Mouse (Mus musculus) T-cell, adult 2 months (primary cell): ENCODE data around the gene Acp2.

Source experiments
- DNase-seq: peaks from one replicate; pipeline ENCODE4 v3.0.0; 2022; ENCODE audit warnings: low spot score

Gene Acp2

DNA sequence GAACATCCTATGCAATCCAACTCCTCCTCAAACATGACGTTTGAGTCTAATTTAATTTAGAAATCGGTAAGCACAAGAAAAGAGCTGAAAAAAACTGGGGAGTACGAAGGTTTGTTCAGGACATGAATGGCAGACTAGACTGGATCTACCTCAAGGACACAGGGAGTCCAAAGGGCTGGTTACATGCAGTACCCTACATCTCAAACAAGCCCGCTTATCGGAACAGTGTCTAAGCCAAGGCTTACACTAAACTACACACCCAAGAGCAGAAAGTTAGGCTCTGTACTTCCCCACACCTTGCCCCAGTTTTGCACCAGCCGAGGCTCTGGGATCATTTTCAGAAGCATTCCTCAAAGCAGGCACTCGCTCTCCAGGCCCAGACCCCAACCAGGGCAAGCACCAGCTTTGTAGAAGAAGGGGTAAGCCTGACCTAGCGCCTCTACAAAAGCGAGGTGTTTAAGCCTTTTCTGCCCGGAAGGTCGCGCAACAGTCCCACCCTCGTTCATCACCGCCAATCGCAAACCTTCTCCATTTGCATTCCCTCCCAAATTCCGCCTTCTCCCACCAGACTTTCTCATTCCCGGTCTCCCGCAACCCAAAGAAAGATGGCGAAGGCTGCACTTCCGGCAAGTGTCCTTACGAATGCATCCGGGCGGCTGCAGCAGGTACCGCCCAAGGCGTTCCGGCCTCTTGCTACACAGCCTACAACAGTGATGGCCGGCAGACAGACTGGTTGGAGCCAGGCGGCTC, at the start of gene Acp2, which contains the start of gene Nr1h3:
Gene Acp2, plus strand, starts transcription at position 664 of the 750 bp plus-strand sequence.
Gene Nr1h3, minus strand, starts transcription at position 613 of the 750 bp plus-strand sequence.
- DNase-seq: peak; percentile 88

DNA sequence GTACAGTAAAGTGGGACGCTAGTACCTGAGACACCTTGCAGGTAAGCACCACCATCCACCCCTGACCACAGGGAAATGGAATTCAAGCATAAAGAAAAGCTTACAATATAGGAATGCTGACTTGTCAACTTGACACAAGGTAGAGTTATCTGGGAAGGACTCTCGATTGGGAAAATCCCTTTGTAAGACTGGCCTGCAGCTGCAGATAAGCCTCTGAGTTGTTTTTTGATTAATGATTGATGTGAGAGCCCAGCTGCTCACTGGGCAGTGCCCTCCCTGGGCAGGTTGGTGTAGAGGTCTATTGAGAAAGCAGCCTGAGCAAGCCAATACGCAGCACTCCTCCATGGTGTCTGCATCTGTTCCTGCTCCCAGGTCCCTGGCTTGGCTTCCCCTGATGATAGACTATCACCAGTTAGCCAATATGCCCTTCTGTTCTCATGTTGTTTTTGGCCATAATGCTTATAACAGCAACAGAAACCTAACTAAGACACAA, 49.8 kb upstream of the Acp2 start:
- no peak for DNase-seq

DNA sequence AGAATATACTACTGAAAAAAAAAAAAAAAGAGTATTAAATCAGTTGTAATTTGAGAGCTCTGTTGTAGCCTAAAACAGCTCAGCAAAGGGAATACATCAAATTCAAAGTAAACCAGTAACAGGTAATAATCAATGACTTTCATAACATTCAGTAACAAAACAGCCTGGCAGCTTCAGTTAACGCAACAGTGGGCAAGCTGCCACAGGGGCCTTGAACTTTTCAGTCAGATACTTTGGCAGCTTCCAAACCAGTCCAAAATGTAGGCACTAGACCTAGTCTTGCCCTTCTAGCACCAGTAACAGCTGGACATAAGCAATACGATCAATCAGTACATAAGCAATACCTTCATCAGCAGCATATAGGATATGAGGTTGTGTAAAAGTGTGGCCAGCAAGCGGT, 48.6 kb upstream of the Acp2 start:
- DNase-seq: no peak

DNA sequence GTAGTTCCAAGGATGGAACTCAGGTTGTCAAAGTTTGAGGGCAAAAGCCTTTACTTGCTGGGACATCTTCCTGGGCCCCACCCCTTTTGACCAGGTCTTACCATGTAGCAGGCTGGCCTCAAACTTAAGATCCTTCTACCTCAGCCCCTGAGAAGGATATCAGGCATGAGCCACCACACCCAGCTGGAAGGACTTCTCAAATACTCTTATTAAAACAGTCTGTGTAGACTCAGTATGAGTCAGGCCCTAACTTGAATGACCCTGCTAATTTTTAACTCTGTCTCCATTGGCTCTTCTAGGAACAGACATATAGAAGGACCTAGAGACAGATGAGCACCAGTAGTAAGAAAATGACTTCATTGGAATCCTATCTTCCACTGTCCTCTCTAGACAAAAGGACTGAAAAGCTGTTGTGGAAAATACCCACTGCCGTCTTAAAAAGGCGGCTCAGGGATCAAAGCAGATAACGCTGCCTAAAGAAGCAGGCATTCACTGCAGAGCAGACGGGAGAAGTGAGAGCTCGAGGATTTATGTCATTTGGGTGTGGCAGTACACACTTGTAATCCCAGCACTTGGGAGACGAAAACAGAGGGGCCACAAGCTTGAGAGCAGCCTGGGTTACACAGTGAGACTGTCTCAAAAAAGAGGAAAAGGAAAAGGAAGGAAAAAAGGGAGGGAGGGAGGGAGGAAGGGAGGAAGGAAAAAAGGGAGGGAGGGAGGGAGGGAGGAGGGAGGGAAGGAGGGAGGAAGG, 45.5 kb upstream of the Acp2 start:
- DNase-seq: no peak

- no peak for DNase-seq
Measured at GRCm38 (mm10) chr2:91160591-91160990, 42.1 kb upstream of the Acp2 start.

DNA sequence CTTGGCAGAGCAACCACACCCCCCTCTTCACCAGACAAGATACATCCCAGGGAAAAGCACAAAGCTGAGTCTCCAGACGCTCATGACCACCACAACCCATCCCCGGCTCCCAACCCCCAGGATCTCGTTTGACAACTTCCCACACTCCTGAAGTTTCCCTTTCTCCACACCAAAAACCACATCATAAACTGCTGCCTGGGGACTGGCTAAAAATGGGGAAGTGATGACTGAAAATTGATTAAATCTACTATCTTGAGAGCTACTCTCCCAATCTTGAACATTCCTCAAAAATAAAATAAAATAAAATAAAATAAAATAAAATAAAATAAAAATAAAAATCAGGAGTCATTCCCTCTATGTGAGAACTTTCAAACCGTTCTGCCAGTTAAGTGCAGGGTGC, 39.7 kb upstream of the Acp2 start:
- no peak for DNase-seq

DNA sequence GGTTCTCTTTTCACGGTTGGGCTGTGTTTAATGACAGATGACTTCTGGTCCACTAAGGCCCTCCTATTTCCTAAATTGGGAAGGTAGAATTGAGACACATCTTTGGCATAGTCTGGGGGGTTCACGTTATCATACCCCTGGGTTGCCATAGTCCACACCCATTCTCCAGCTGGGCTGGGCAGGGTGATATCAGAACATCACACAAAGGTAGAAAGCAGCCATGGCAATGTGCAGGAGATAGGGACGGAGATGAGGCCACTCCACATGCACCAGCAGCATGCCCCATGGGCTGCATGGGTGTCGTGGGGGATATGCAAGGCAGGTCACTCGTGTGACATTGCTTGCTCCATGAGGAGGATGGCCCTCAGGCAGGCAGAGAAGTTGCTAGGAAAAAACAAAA, 39.2 kb upstream of the Acp2 start:
- DNase-seq: no peak

DNA sequence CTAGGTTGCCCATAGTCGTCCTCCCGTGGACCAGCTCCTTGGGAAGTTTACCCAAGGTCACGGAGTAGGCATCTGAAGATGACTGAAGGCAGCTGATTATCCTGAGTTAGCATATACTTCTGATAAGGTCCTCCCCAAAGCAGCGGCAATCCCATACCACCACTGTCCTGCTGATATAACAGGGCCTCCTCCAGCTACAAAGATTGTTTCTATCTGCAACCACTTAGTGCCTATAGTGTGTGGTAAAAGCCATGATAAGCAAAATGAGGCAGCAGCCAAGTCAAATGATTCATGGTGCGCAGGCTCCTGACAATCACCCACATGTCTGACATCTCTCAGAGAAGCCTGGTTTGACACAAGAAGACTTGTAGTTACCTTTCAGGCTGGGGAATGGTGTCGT, 37.7 kb upstream of the Acp2 start:
- no peak for DNase-seq

- no peak for DNase-seq
Measured at GRCm38 (mm10) chr2:91167629-91168028, 35.1 kb upstream of the Acp2 start.

GRCm38 (mm10) chr2:91169587-91170322, 32.9 kb upstream of the Acp2 start:
- no peak for DNase-seq

DNA sequence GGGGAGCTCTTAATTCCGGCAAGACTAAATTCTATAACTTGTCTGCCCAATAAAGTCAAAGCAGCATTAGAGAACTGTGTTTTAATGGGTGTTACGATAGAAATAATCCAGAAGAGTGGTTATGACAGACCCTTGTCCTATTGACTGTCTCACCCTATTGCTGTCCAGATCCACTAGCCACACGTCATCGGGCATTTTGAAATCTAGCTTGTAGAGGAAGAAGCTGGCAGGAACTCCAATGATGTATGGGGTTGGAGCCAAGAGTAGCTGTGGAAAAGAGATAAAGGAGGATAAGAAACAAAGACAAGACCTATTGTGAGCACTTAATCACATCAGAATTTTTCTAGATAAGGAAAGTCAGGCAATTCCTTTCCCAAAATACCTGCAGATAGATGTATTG, 27.2 kb upstream of the Acp2 start:
- DNase-seq: no peak

- no peak for DNase-seq
Measured at GRCm38 (mm10) chr2:91176234-91176633, 26.5 kb upstream of the Acp2 start.

GRCm38 (mm10) chr2:91179825-91180224, 22.9 kb upstream of the Acp2 start:
- no peak for DNase-seq

DNA sequence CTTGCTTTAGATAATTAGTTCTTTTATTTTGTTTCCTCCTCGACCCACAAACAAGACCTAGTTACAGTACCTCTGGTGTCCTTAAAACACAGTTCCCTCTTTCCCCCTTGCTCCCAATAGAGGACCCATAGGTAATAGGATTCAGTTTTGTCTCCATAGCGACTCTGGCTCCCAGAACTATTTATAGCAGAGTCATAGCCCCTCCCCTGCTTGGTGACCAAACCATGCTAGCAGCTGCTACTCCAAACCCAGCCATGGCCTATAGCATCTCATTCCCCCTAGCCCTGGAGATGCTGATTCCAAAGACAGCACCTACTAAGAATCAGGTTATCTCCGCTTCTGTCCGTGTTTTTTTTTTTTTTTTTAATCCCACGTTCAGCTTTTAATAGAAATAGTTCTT, 22.0 kb upstream of the Acp2 start:
- no peak for DNase-seq

DNA sequence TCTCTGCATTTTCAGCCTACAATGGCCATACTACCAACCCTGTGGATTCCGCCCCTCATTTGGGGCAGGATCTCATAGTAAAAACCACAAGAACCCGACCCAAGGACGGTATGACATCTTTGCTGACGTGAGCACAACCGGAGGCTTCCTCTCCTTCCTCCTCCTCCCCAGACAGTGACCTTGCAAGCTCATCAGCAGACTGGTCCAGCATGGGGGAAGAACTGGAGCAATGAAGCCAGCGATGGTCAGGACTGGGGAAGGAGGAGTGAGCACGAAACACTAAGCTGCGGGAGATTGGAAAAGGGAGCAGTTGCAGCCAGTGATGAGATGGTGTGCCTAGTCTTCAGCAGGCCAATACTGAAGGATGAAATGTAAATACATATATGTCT, 20.7 kb upstream of the Acp2 start:
- DNase-seq: peak; percentile 71

DNA sequence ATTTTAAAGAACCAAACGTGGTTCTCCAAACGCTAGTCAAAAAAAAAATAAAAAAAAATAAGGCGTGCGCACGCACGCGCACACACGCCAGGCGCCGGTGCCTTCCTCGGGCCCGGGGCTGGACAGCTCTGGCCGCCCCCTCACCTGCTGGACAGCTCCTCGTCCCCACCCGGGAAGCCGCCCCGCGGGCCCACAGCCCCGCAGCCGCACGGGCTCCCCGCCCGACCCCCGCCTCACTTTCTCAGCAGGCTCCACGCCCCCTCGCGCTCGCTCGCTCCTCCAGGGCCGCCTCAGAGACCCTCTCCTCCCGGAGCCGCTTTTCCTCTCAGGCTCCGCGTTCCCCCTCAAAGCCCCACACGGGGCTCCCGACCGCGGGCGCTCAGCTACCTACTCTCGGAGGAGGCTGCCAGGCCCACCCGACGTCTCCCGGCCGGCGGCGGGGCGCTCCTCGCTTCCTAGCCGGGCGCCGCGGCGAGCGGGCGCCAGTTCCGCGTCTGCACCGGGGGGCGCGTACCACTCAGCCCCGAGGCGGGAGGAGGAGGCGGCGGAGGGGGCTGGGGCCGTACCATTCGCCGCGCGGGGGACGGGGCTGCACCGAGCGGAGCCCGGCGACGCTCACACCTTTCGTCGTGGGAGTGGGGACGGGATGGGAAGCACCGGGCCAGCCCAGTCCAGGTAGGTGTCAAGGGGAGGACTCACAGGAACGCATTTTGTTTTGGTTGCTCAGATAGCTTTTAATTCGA, 20.1 kb upstream of the Acp2 start:
- DNase-seq: peak; percentile 82

DNA sequence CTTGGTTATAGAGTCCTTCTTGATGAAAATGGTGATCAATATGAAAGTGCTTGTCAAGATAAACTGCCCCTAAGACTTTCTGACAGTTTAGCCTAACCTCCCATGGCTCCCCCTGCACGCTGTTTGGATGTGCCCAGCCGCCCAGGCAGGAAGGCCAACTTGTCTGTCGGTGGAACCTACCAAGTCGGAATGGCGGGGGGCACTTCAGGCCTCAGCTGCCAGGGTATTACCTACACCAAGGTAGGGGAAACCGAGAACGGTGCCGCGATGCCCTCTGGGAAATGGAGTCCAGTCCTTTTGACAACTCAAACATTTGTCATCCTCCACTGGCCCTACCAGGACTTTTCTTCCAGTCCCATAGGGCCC, 19.6 kb upstream of the Acp2 start:
- DNase-seq: peak; percentile 98

GRCm38 (mm10) chr2:91183711-91184405, 18.8 kb upstream of the Acp2 start, which contains the start of gene Madd:
TSS of gene Madd (minus strand) at chr2:91183837.
- DNase-seq: peak; percentile 88

DNA sequence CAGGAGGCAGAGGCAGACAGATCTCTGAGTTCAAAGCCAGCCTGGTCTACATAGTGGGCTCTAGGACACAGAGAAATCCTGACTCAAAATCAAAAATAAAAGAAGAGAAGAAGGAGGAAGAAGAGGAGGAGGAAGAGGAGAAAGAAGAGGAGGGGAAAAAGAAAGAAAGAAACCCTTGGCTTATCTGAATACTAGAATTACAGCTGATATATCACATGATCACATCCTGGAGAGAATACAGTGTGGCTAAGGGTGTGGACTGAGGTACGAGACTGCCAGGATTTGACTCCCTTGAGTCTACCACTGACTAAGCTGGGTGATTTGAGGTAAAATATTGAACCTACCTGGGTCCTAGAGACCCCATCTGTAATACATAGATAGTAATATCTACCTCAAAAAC, 16.5 kb upstream of the Acp2 start:
- no peak for DNase-seq

GRCm38 (mm10) chr2:91187431-91187830, 15.3 kb upstream of the Acp2 start:
- peak; percentile 6 for DNase-seq

GRCm38 (mm10) chr2:91190501-91190900, 12.2 kb upstream of the Acp2 start:
- DNase-seq: no peak
